Mouse (Mus musculus) midbrain, embryonic 13.5 days (tissue): Measurements from ENCODE around the gene Slc12a5. TPM values are rescaled to one million over a fixed set of nuclear protein-coding genes. Genes with fewer than 3 reads are reported as not detected.

Experiments
- ATAC-seq: fragments of 200-750 bp; cut with Nextera tagmentation; 2 replicates; pipeline ENCODE4 v1.8.0; 2017; ENCODE audit warnings: mild to moderate bottlenecking, moderate TSS enrichment, moderate library complexity
- H3K27ac ChIP-seq: fragments of 300-500 bp; sonication (generic); 2 replicates; pipeline ENCODE4 v1.5.1; 2015; ENCODE audit warnings: inconsistent platforms, mild to moderate bottlenecking, moderate library complexity
- H3K27me3 ChIP-seq: fragments of 300-500 bp; sonication (generic); 2 replicates; pipeline ENCODE4 v1.6.1; 2015; ENCODE audit warnings: mild to moderate bottlenecking, inconsistent platforms
- H3K36me3 ChIP-seq: fragments of 300-500 bp; sonication (generic); 2 replicates; pipeline ENCODE4 v1.6.1; 2015; ENCODE audit warnings: mild to moderate bottlenecking, inconsistent platforms
- H3K4me1 ChIP-seq: fragments of 300-500 bp; sonication (generic); replicated peaks from 2 replicates; pipeline ENCODE4 v1.6.1; 2015; ENCODE audit warnings: inconsistent platforms
- H3K4me2 ChIP-seq: fragments of 300-500 bp; sonication (generic); replicated peaks from 2 replicates; pipeline ENCODE4 v1.6.1; 2015; ENCODE audit warnings: moderate library complexity, mild to moderate bottlenecking, inconsistent platforms
- H3K4me3 ChIP-seq: fragments of 300-500 bp; sonication (generic); replicated peaks from 2 replicates; pipeline ENCODE4 v1.5.1; 2015; ENCODE audit warnings: mild to moderate bottlenecking, inconsistent platforms
- H3K9ac ChIP-seq: fragments of 300-500 bp; sonication (generic); replicated peaks from 2 replicates; pipeline ENCODE4 v1.6.1; 2015; ENCODE audit warnings: mild to moderate bottlenecking, inconsistent platforms
- H3K9me3 ChIP-seq: fragments of 300-500 bp; sonication (generic); 2 replicates; pipeline ENCODE4 v1.6.1; 2016; ENCODE audit warnings: mild to moderate bottlenecking, inconsistent platforms
- whole genome bisulfite sequencing: fragments of 180-500 bp; shearing (Covaris S2); methylation state at CpG from one replicate; pipeline ENCODE4 v1.1.7; 2015; 5-methylcytosine and 5-hydroxymethylcytosine counted together
- polyA plus RNA-seq: library from polyadenylated mRNA; unstranded; fragments of >200 nt; fragmentation: Nextera tagmentation; extraction: Ambion mirVana; gene quantifications from 2 replicates; pipeline ENCODE4 v1.2.1, GENCODE M21; 2015

Slc12a5 gene
- polyA plus RNA-seq, 1 experiment from 2014 or later, result 19.7 TPM

- no peak for ATAC-seq
- WGBS, result 95% methylated on average over 14 of the region's 14 CpGs
- Histone ChIP-seq H3K4me1 (no peaks in the 10 kb centered on the region), H3K9me3 (no peaks in the 10 kb centered on the region), H3K4me3 (no peak overlapping the region), H3K36me3 (peaks cover 94% of the 10 kb centered on the region), H3K27me3 (no peaks in the 10 kb centered on the region), H3K4me2 (no peak overlapping the region), H3K27ac (no peak overlapping the region), H3K9ac (no peak overlapping the region)
Observed at GRCm38 (mm10) chr2:165009161-165009560, 48.6 kb downstream of the Slc12a5 start.

- Histone ChIP-seq H3K4me2 (no peak overlapping the region), H3K27me3 (no peaks in the 10 kb centered on the region), H3K27ac (no peak overlapping the region), H3K9me3 (no peaks in the 10 kb centered on the region), H3K4me1 (no peaks in the 10 kb centered on the region), H3K4me3 (no peak overlapping the region), H3K9ac (no peak overlapping the region), H3K36me3 (peaks cover 90% of the 10 kb centered on the region)
- WGBS, result 90% methylated on average over 2 of the region's 2 CpGs
- no peak for ATAC-seq
Observed at GRCm38 (mm10) chr2:165009581-165009980, 49.0 kb downstream of the Slc12a5 start.

- WGBS, result 91% methylated on average over 10 of the region's 10 CpGs
- ATAC-seq, result no peak
- no peaks in the 10 kb centered on the region for H3K4me1 ChIP-seq
Observed at GRCm38 (mm10) chr2:165010351-165010750, 49.7 kb downstream of the Slc12a5 start.

GRCm38 (mm10) chr2:165014935-165015334 is 54.3 kb downstream of the Slc12a5 start:
- Histone ChIP-seq H3K27me3 (no peaks in the 10 kb centered on the region), H3K9ac (no peak overlapping the region), H3K4me3 (no peak overlapping the region), H3K4me1 (no peaks in the 10 kb centered on the region), H3K27ac (no peak overlapping the region), H3K9me3 (no peaks in the 10 kb centered on the region), H3K36me3 (peaks cover 58% of the 10 kb centered on the region), H3K4me2 (no peak overlapping the region)
- WGBS, result 96% methylated on average over 5 of the region's 5 CpGs
- no peak for ATAC-seq

More at GRCm38 (mm10) chr2:165010351-165010750, 49.7 kb downstream of the Slc12a5 start:
- no peak overlapping the region for H3K9ac ChIP-seq
- H3K4me2 ChIP-seq, result no peak overlapping the region
- no peak overlapping the region for H3K4me3 ChIP-seq
- H3K9me3 ChIP-seq, result no peaks in the 10 kb centered on the region
- H3K36me3 ChIP-seq, result peaks cover 82% of the 10 kb centered on the region
- H3K27me3 ChIP-seq, result no peaks in the 10 kb centered on the region
- H3K27ac ChIP-seq, result no peak overlapping the region

GRCm38 (mm10) chr2:165020490-165020889 is 59.9 kb downstream of the Slc12a5 start:
- no peak overlapping the region for H3K27ac ChIP-seq
- no peaks in the 10 kb centered on the region for H3K27me3 ChIP-seq
- no peak overlapping the region for H3K4me3 ChIP-seq
- no peaks in the 10 kb centered on the region for H3K9me3 ChIP-seq
- no peak overlapping the region for H3K4me2 ChIP-seq
- no peak overlapping the region for H3K9ac ChIP-seq
- WGBS, result 71% methylated on average over 3 of the region's 3 CpGs
- 0 out of 2 replicates have a peak, but pooled peaks cover 5% of the 10 kb centered on the region for H3K4me1 ChIP-seq
- ATAC-seq, result no peak
- H3K36me3 ChIP-seq, result peaks cover 41% of the 10 kb centered on the region

GRCm38 (mm10) chr2:165027163-165027562 is 66.6 kb downstream of the Slc12a5 start:
- Histone ChIP-seq H3K27ac (no peak overlapping the region), H3K4me2 (no peak overlapping the region), H3K9me3 (no peaks in the 10 kb centered on the region), H3K36me3 (peaks cover 8% of the 10 kb centered on the region), H3K4me1 (peaks cover 47% of the 10 kb centered on the region), H3K27me3 (no peaks in the 10 kb centered on the region), H3K4me3 (no peak overlapping the region), H3K9ac (no peak overlapping the region)
- no peak for ATAC-seq
- 84% methylated on average over 1 of the region's 1 CpGs for WGBS

GRCm38 (mm10) chr2:165032533-165032932 is 71.9 kb downstream of the Slc12a5 start:
- peak overlapping the region; percentile 96 for H3K4me3 ChIP-seq
- peak overlapping the region; percentile 76 for H3K4me2 ChIP-seq
- ATAC-seq, result no peak
- H3K27ac ChIP-seq, result no peak overlapping the region
- peaks cover 51% of the 10 kb centered on the region for H3K4me1 ChIP-seq
- 58% methylated on average over 3 of the region's 3 CpGs for WGBS
- H3K9me3 ChIP-seq, result no peaks in the 10 kb centered on the region
- peak overlapping the region; percentile 99 for H3K9ac ChIP-seq
- H3K27me3 ChIP-seq, result no peaks in the 10 kb centered on the region
- H3K36me3 ChIP-seq, result no peaks in the 10 kb centered on the region

- no peaks in the 10 kb centered on the region for H3K36me3 ChIP-seq
- 46% methylated on average over 6 of the region's 6 CpGs for WGBS
- H3K4me1 ChIP-seq, result peaks cover 51% of the 10 kb centered on the region
- no peaks in the 10 kb centered on the region for H3K9me3 ChIP-seq
- H3K27ac ChIP-seq, result no peak overlapping the region
- H3K9ac ChIP-seq, result peak overlapping the region; percentile 99
- ATAC-seq, result no peak
- no peaks in the 10 kb centered on the region for H3K27me3 ChIP-seq
- peak overlapping the region; percentile 96 for H3K4me3 ChIP-seq
- H3K4me2 ChIP-seq, result peak overlapping the region; percentile 76
Observed at GRCm38 (mm10) chr2:165033306-165033705, 72.7 kb downstream of the Slc12a5 start.

- ATAC-seq, result peak; percentile 96
- no peaks in the 10 kb centered on the region for H3K9me3 ChIP-seq
- H3K27me3 ChIP-seq, result no peaks in the 10 kb centered on the region
- H3K4me2 ChIP-seq, result peak within 1 kb of the TSS; percentile 76
- H3K4me3 ChIP-seq, result peak within 1 kb of the TSS; percentile 96
- H3K27ac ChIP-seq, result peak within 1 kb of the TSS; percentile 96
- peak within 1 kb of the TSS; percentile 99 for H3K9ac ChIP-seq
- WGBS, result under 1% methylated on average over 100 of the region's 111 CpGs
- peaks cover 40% of the 10 kb centered on the region for H3K4me1 ChIP-seq
- H3K36me3 ChIP-seq, result no peaks in the 10 kb centered on the region
Observed at GRCm38 (mm10) chr2:165034131-165035057, 73.8 kb downstream of the Slc12a5 start, which contains the start of gene Ncoa5. Ncoa5 (minus strand) TSS chr2:165034867.

- Histone ChIP-seq H3K4me1 (peaks cover 40% of the 10 kb centered on the region), H3K27me3 (no peaks in the 10 kb centered on the region), H3K9ac (no peak overlapping the region), H3K4me2 (peak overlapping the region; percentile 36), H3K36me3 (no peaks in the 10 kb centered on the region), H3K27ac (peak overlapping the region; percentile 96), H3K9me3 (no peaks in the 10 kb centered on the region), H3K4me3 (peak overlapping the region; percentile 96; the same call in 1 of the 2 replicates)
- WGBS, result 7% methylated on average over 5 of the region's 5 CpGs
- no peak for ATAC-seq
Observed at GRCm38 (mm10) chr2:165035058-165035431, 74.4 kb downstream of the Slc12a5 start.

GRCm38 (mm10) chr2:165037415-165037814 is 76.8 kb downstream of the Slc12a5 start:
- H3K36me3 ChIP-seq, result no peaks in the 10 kb centered on the region
- 71% methylated on average over 4 of the region's 4 CpGs for WGBS
- no peak for ATAC-seq

GRCm38 (mm10) chr2:165042126-165042525 is 81.5 kb downstream of the Slc12a5 start:
- Histone ChIP-seq H3K27me3 (no peaks in the 10 kb centered on the region), H3K4me3 (no peak overlapping the region), H3K9ac (no peak overlapping the region), H3K9me3 (no peaks in the 10 kb centered on the region), H3K4me2 (no peak overlapping the region), H3K27ac (0 out of 2 replicates have a peak overlapping the region, but pooled peaks have one; percentile 71), H3K36me3 (no peaks in the 10 kb centered on the region), H3K4me1 (peaks cover 15% of the 10 kb centered on the region)
- WGBS, result 84% methylated on average over 5 of the region's 5 CpGs
- ATAC-seq, result no peak

More at GRCm38 (mm10) chr2:165037415-165037814, 76.8 kb downstream of the Slc12a5 start:
- no peak overlapping the region for H3K4me2 ChIP-seq
- no peaks in the 10 kb centered on the region for H3K9me3 ChIP-seq
- peaks cover 19% of the 10 kb centered on the region for H3K4me1 ChIP-seq
- H3K27me3 ChIP-seq, result no peaks in the 10 kb centered on the region
- H3K9ac ChIP-seq, result no peak overlapping the region
- no peak overlapping the region for H3K4me3 ChIP-seq
- no peak overlapping the region for H3K27ac ChIP-seq
